Mouse (Mus musculus) erythroblast, embryonic 14.5 days (primary cell): ENCODE measurements around the gene Sfmbt2. TPM values are rescaled to one million over a fixed set of nuclear protein-coding genes. Genes with fewer than 3 reads are reported as not detected.
"Not testable (repeated sequence)": the region's sequence is repeated elsewhere in the genome, so short reads cannot be mapped to it uniquely, and the experiment has no call there.

Experiments used
- H3K27me3 ChIP-seq: 2 replicates; pipeline ENCODE4 v1.6.1; 2012; ENCODE audit warnings: inconsistent platforms; ENCODE audit not compliant: control insufficient read depth
- H3K36me3 ChIP-seq: 2 replicates; pipeline ENCODE4 v1.6.1; 2012; ENCODE audit warnings: mild to moderate bottlenecking, inconsistent platforms; ENCODE audit not compliant: control insufficient read depth
- H3K4me1 ChIP-seq: 2 replicates; pipeline ENCODE4 v1.6.1; 2012; ENCODE audit warnings: inconsistent platforms; ENCODE audit not compliant: control insufficient read depth
- H3K4me3 ChIP-seq: replicated peaks from 2 replicates; pipeline ENCODE3; 2012; ENCODE audit warnings: moderate library complexity, mild to moderate bottlenecking, inconsistent platforms
- H3K9me3 ChIP-seq: 2 replicates; pipeline ENCODE4 v1.6.1; 2012; ENCODE audit warnings: low read length, inconsistent platforms, mixed read lengths; ENCODE audit not compliant: control insufficient read depth
- GATA1 ChIP-seq: IDR thresholded peaks from 2 replicates; pipeline ENCODE4 v1.6.1; 2012; ENCODE audit warnings: low read length, inconsistent platforms, mixed read lengths
- TAL1 ChIP-seq: IDR thresholded peaks from 3 replicates; pipeline ENCODE4 v1.6.1; 2012; ENCODE audit warnings: low read length, inconsistent platforms, mixed read lengths
- polyA plus RNA-seq: library from polyadenylated mRNA; stranded (reverse); fragments of >175 nt; gene quantifications from 2 replicates; pipeline ENCODE4 v1.2.3, GENCODE M21; 2012

The Sfmbt2 gene
- polyA plus RNA-seq, result not detected in 2 replicates

DNA sequence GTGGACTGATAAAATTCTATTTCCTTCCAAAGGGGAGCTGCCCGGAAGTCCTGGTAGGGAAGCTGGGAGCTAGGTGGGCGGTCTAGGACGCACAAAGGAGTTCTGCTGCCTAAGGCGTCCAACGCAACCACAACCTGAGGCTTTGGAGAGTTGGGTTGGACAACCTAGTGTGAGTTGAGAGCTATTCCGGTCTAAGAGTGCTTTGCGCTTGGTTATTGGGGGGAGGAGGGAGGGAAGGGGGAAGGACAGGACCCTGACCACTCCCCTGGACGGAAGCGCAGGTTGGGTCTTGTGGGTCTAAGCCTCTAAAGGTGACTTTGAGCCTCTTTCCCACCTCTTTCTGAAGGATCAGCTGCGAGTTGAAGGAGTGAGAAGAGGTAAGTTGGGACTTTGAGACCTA lies at the start of gene Sfmbt2:
Gene Sfmbt2, plus strand, starts transcription at position 335 of the 400 bp plus-strand sequence.
- Histone ChIP-seq H3K27me3 (peaks cover 83% of the 10 kb centered on the region), H3K4me3 (no peak within 1 kb of the TSS), H3K4me1 (peaks cover 3% of the 10 kb centered on the region; the same call in 1 of the 2 replicates), H3K36me3 (no peaks in the 10 kb centered on the region), H3K9me3 (peaks cover 5% of the 10 kb centered on the region; the same call in 1 of the 2 replicates)
- TF ChIP-seq GATA1 (no peak), TAL1 (no peak)

DNA sequence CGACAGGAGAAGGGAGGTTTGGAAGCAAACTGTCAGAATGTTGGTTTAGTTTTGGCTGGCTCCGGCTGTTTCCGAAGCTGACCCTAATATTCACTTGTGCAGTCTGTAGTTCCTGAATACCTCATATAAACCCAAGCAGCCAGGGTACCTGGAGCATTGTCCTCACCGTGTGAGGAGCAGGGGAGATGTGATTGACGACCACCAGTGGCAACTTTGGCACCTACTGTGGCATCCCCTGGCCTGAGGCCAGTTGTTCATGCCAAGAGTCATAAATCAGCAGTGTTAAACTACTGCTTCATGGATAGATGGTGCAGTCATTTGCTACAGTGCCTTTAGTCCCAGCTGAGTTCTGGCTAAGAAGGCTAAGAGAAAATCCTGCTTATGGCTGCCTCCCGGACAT lies 49.2 kb upstream of the Sfmbt2 start:
- Histone ChIP-seq H3K4me3 (no peak overlapping the region), H3K4me1 (no peaks in the 10 kb centered on the region)
- TF ChIP-seq GATA1 (no peak), TAL1 (no peak)

DNA sequence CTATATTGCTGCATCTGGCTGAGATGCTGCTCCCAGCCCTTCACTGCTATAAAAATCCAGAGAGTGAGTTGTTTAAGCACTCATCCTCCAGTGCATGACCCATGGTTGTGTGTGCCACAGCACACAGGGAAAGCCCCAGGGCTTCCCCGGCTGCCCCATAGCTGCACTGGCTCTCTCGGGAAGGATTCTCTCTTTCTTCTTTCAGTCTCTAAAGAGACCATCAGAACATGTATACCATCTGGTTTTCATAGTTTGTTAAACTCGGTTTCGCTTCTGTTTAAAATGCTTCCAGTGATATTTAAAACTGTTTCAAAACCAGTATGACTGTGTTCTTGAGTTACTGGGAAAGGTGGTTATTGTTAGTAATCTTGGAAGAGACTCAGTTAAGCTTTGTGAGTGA lies 47.1 kb upstream of the Sfmbt2 start:
- H3K27me3 ChIP-seq, result no peaks in the 10 kb centered on the region
- no peaks in the 10 kb centered on the region for H3K36me3 ChIP-seq
- no peak overlapping the region for H3K4me3 ChIP-seq
- H3K4me1 ChIP-seq, result no peaks in the 10 kb centered on the region
- TF ChIP-seq TAL1 (no peak), GATA1 (no peak)
- H3K9me3 ChIP-seq, result no peaks in the 10 kb centered on the region

More for the DNA sequence above, 49.2 kb upstream of the Sfmbt2 start:
- Histone ChIP-seq H3K9me3 (no peaks in the 10 kb centered on the region), H3K36me3 (no peaks in the 10 kb centered on the region), H3K27me3 (no peaks in the 10 kb centered on the region)

DNA sequence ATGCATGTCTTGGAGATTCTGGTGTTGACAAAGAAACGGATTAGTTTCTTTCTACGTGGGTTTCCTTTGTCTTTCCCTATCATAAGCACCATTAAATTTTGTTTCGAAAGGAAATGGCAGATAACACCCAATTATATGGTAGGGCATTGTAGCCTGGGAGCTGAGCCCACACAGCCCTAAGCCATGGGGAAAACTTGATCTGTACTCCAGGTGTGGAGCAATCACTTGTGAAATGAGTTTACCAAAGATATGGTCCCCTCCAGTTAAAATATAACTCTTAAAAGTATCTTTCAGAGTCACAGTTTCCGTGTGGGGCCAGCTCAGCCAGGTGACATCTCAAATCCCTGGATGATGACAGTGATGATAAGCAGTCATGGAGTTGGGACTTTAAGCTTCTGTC lies 45.3 kb upstream of the Sfmbt2 start:
- no peaks in the 10 kb centered on the region for H3K4me1 ChIP-seq
- no peak for TF ChIP-seq TAL1
- TF ChIP-seq GATA1, result no peak

DNA sequence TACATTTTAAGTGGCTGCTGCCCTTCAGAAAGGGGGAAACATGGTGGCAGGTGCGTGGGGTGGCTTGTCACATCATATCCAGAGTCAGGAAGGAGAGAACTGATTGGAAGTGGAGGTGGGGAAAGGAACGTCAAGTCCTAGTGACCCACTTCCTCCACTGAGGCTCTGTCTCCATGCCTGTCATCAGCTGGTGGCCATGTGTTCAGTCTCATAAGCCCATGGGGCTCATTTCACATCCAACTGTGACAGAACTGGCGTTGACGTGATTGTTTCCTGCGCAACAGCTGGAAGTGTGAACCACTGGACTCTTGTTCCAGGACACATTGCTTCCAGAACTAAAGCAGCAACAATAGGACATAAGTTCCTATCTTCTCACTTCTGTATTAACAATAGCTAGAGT lies 40.1 kb upstream of the Sfmbt2 start:
- TF ChIP-seq TAL1, result no peak
- no peak for TF ChIP-seq GATA1
- Histone ChIP-seq H3K4me1 (no peaks in the 10 kb centered on the region), H3K4me3 (no peak overlapping the region), H3K27me3 (peaks cover 7% of the 10 kb centered on the region; the same call in 1 of the 2 replicates), H3K9me3 (no peaks in the 10 kb centered on the region), H3K36me3 (no peaks in the 10 kb centered on the region)

More for the DNA sequence above, 45.3 kb upstream of the Sfmbt2 start:
- H3K4me3 ChIP-seq, result no peak overlapping the region
- H3K27me3 ChIP-seq, result no peaks in the 10 kb centered on the region
- no peaks in the 10 kb centered on the region for H3K36me3 ChIP-seq
- no peaks in the 10 kb centered on the region for H3K9me3 ChIP-seq

DNA sequence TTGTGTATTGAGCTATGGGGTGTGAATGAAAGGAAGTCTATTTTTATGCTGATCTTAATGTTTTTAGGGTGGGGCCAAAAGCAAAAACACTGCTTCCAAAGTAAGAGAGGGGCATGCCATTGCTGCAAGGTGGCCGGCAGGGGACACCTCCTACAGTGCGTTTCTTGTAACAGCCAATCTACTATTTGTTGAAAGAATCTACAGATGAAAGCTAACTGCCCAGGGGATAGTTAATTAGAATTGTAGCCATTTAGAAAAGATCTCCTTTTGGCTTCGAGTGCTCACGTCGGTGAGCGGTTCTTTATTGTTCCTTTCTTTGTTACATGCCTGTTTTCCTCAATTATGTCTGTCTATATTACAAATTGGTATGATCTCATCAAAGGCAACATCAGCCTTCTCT lies 36.0 kb upstream of the Sfmbt2 start:
- no peaks in the 10 kb centered on the region for H3K36me3 ChIP-seq
- TF ChIP-seq TAL1 (no peak), GATA1 (no peak)
- H3K4me1 ChIP-seq, result no peaks in the 10 kb centered on the region
- peaks cover 8% of the 10 kb centered on the region; the same call in 1 of the 2 replicates for H3K27me3 ChIP-seq
- no peaks in the 10 kb centered on the region for H3K9me3 ChIP-seq
- no peak overlapping the region for H3K4me3 ChIP-seq

DNA sequence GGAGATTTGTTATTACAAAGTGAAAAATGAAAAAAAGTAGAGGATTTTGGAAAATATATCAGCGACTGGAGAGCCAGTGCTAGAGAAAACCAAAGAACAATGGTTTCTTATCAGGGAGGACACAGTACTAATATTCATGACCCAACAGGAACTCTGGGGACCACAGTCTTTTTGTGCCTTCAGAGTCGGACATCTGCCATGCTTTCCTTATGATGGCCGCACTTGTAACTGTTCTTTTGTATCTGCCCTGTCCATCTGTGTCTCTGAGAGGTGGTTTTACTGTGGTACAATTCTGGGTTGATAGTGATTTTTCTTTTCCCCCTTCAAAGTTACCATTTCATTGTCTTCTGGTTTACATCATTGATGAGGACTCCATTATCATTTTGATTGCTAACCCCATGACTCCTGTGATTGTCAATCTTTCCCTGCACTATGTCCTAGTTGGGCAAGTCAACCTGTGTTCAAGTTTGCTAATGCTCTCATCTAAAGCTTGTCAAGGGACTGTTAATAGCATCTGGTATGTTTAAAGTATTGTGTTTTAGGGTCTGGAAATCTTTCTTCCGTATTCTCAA lies 35.2 kb upstream of the Sfmbt2 start:
- Histone ChIP-seq H3K9me3 (no peaks in the 10 kb centered on the region), H3K27me3 (peaks cover 8% of the 10 kb centered on the region; the same call in 1 of the 2 replicates), H3K4me1 (no peaks in the 10 kb centered on the region), H3K4me3 (no peak overlapping the region), H3K36me3 (no peaks in the 10 kb centered on the region)
- TF ChIP-seq GATA1, result no peak
- TF ChIP-seq TAL1, result no peak

DNA sequence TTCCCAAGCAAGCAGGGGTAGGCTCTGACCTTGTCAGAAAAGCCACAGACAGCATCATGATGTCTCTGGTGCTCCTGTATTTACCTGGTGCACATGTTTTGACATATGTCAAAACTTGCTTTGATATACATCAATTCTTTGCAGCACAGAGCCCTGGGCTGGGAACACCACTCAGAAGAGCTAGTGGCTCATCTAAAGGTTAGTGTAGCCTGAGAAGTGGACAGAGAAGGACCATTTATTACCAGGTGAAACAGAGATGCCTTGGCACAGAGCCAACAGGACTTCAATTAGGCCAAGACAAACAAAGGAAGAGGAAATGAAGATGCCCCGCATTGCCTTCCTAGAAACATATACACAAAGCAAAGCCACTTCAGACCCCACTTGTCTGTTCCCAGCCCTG lies 30.3 kb upstream of the Sfmbt2 start:
- H3K36me3 ChIP-seq, result no peaks in the 10 kb centered on the region
- H3K27me3 ChIP-seq, result peaks cover 3% of the 10 kb centered on the region; the same call in 1 of the 2 replicates
- no peak for TF ChIP-seq TAL1
- no peak for TF ChIP-seq GATA1
- H3K4me3 ChIP-seq, result no peak overlapping the region
- no peaks in the 10 kb centered on the region for H3K9me3 ChIP-seq
- H3K4me1 ChIP-seq, result no peaks in the 10 kb centered on the region

DNA sequence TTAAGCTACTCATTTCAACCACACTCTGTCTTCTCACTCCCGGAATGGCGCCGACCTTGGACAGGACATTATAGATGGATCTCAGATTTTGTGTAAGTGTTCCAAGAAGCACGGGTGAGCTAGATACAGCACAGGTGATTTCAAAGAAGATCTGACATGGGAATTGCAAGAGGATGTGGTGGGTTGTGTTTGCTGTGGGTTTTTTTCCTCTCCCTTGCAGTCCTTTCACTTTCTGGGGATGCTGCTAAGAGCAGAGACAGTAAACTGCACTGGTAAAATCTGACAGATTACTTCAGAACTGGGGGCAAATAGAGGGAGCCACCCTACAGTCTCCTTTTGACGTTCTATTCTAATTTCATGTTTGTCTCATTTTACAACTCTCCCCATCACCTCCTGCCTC lies 26.8 kb upstream of the Sfmbt2 start:
- TF ChIP-seq GATA1 (no peak), TAL1 (no peak)
- no peaks in the 10 kb centered on the region for H3K4me1 ChIP-seq
- H3K36me3 ChIP-seq, result no peaks in the 10 kb centered on the region
- no peaks in the 10 kb centered on the region for H3K27me3 ChIP-seq
- no peaks in the 10 kb centered on the region for H3K9me3 ChIP-seq
- no peak overlapping the region for H3K4me3 ChIP-seq

DNA sequence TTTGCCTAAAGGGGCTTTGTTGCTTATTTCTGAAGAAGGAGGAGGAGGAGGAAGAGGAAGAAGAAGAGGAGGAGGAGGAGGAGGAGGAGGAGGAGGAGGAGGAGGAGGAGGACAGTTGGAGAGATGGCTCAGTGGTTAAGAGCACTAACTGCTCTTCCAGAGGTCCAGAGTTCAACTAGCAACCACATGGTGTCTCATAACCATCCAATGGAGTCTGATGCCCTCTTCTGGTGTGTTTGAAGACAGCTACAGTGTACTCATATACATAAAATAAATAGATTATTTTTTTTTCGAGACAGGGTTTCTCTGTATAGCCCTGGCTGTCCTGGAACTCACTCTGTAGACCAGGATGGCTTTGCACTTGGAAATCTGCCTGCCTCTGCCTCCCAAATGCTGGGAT lies 26.2 kb upstream of the Sfmbt2 start:
- H3K36me3 ChIP-seq, H3K27me3 ChIP-seq, H3K9me3 ChIP-seq, H3K4me1 ChIP-seq, H3K4me3 ChIP-seq: not testable (repeated sequence)
